Mouse (Mus musculus) left cerebral cortex, adult 11 months (tissue): ENCODE measurements at regions not wholly inside any gene's neighbourhood (a gene's known extent, or its start where the extent isn't known, plus 50 kb on each side); places are given as distances from the start of the nearest gene placed in this dataset.

Source experiments
- DNase-seq: peaks from one replicate; pipeline ENCODE4 v3.0.0; 2022; ENCODE audit warnings: low spot score

GRCm38 (mm10) chr13:101555371-101555874 lies 212.6 kb downstream of the Pik3r1 start:
- no peak for DNase-seq

DNA sequence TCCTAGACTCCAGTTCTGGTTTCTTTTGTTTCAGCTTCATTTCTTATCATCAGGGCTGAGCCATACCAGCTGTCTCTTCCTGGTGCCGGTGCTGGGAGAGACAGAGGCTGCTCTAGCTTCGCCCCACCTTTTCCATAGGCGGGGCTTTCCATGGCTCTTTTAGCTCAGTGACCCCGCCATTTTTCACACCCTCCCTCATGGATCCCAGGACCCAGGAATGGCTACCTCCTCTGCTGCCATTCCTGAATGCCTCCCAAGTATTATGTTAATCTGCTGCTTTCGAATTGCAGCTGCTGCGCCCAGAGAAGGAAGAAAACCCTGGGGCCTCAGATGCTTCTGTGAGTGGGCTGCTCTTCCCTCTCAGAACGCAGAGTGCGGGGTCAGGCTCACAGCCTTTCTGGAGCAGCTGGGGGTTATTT lies 214.9 kb downstream of the Pik3r1 start:
- DNase-seq: no peak

GRCm38 (mm10) chr13:101552451-101552850 lies 215.6 kb downstream of the Pik3r1 start:
- no peak for DNase-seq

- DNase-seq: no peak
These were observed 216.9 kb downstream of the Pik3r1 start for GRCm38 (mm10) chr13:101551068-101551467.

DNA sequence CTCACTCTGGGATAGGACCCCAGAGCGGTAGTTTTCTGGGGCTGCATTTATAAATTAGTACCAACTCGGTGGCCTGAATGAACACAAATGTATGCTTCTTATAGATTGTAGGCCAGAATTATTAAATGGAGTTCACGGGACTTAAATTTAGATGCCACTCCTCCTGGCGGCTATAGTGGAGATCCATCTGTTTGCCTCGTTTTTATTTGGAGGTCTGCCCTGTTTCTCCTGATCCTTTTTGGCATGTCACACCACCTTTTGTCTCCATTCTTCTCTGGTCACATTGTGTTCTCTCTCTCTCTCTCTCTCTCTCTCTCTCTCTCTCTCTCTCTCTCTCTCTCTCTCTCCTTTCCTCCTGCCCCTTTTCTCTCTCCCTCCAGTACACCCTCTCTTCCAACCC lies 217.5 kb downstream of the Pik3r1 start:
- no peak for DNase-seq

- peak; percentile 16 for DNase-seq
These were observed 220.1 kb downstream of the Pik3r1 start for GRCm38 (mm10) chr13:101547887-101548286.

DNA sequence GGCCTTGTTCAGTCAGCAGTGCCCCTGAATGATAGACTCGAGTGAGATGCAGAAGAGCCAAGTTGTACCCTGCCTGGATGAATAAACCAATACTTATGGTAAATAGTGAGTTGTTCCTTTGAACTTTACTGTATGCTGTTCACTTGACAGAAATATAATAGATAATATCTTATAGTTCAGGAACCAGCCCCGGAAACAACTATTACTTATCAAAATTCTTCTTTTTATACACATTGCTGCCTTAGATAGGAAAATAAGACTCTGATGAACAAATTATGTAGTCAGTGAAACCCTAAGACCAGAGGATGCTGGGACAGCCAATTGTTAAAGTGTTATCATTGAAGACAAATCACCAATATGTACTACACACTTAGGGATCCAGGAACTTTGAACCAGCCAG lies 220.7 kb downstream of the Pik3r1 start:
- no peak for DNase-seq

DNA sequence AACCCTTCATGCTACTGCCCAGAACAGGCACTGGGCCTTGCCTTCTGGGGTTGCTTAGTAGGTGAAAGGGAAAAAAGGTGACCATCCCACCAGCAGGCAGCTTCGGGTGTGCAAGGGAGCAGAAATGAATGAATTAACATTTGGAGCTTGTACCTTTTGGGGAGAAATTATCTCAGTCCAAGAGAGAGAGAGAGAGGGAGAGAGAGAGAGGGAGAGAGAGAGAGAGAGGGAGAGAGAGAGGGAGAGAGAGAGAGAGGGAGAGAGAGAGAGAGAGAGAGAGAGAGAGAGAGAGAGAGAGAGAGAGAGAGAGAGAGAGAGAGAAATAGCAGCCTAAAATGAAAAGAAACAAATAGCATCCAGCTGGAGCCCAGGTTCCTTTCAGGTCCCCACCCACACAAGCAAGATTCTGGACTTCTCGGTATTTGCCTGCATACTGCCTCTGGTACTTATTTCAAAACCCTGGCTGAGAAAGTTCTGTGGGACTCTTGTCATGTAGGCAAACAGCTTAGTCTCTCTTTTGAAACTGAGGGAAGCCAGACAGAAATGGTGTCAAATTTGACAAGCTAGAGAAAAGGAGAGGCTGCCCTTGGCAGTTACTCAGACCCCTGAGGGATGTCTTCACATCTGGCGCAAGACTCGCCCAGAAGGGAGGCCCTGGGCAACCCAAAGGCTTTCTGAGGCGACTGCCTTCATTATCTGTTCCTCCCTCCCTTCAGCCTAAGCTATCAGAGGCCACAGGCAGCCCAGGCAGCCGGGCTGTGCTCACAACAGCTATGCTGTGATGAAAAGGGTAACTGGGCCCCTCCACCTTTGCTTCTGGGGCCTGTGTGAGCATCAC lies 222.5 kb downstream of the Pik3r1 start:
- DNase-seq: no peak

- peak; percentile 70 for DNase-seq
These were observed 227.4 kb downstream of the Pik3r1 start for GRCm38 (mm10) chr13:101540391-101541191.

DNA sequence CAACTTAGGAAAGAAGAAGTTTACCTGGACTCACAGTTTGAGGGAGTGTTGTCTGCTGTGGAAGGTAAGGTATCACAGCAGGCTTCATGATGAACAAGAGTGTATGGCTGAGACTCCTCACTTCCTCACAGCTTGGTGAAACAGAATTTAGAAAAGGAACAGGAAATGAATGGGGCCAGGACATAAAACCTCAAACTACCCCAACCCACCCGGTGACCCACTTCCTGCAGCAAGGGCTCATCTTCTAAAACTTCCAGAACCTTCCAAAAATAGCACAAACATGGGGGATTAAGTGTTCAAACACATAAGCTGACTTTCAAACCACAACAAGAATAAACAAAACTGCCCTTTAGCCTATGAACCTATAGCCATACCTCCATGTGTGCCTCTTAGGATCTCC lies 229.9 kb downstream of the Pik3r1 start:
- DNase-seq: no peak

GRCm38 (mm10) chr13:101536019-101536418 lies 232.0 kb downstream of the Pik3r1 start:
- no peak for DNase-seq

DNA sequence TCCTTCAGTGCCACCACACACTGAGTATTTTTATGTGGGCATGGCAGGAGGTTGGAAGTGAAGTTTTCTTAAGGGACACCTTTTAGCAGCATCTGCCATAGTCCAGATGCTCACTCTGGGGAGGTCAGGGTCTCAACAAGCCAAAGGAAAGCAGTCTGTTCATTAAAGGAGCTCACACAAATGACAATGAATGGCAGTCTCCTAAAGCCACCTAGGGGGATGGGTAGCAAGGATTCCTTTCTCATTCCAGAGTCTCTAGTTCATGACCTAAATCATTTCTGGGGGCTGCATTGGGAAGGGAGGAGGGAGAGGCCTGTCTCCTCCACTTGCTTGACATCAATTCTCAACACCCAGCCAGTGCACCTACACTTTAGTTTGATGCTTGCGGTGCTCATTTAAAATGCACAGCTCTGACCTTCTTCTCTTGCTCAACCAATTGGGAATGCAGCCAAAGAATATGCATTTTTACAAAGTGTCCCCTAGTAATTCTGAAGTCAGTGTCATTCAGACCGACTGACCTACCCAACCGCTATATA lies 232.6 kb downstream of the Pik3r1 start:
- no peak for DNase-seq

GRCm38 (mm10) chr13:101534490-101534889 lies 233.5 kb downstream of the Pik3r1 start:
- DNase-seq: no peak

GRCm38 (mm10) chr13:101532913-101533312 lies 235.1 kb downstream of the Pik3r1 start:
- DNase-seq: no peak

GRCm38 (mm10) chr13:101527691-101528090 lies 240.3 kb downstream of the Pik3r1 start:
- DNase-seq: no peak

GRCm38 (mm10) chr13:101524781-101525180 lies 243.2 kb downstream of the Pik3r1 start:
- no peak for DNase-seq

GRCm38 (mm10) chr13:101524223-101524622 lies 243.8 kb downstream of the Pik3r1 start:
- no peak for DNase-seq

- no peak for DNase-seq
These were observed 244.5 kb downstream of the Pik3r1 start for GRCm38 (mm10) chr13:101523492-101523891.

GRCm38 (mm10) chr13:101522597-101522996 lies 245.4 kb downstream of the Pik3r1 start:
- DNase-seq: no peak

- DNase-seq: no peak
These were observed 254.7 kb downstream of the Pik3r1 start for GRCm38 (mm10) chr13:101513354-101513753.

DNA sequence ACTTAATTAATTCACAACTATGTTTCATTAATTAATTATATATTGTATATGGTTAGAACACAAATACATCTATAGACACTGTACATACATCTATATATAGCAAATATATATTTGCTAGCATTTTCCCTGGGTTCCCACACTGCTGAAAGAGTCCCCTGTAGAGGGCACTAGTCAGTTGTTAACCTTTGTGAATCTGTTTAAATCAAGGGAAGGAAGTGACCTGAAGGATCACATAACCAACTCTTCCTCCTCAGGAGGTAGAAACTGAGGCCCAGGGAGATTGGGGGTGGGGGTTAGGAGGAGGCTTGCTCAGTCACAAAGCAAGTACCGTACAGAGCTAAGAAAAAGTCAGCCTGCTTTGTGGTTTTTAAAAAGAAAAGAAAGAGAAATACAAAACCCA lies 258.1 kb downstream of the Pik3r1 start:
- DNase-seq: no peak

GRCm38 (mm10) chr13:101508331-101508730 lies 259.7 kb downstream of the Pik3r1 start:
- no peak for DNase-seq

DNA sequence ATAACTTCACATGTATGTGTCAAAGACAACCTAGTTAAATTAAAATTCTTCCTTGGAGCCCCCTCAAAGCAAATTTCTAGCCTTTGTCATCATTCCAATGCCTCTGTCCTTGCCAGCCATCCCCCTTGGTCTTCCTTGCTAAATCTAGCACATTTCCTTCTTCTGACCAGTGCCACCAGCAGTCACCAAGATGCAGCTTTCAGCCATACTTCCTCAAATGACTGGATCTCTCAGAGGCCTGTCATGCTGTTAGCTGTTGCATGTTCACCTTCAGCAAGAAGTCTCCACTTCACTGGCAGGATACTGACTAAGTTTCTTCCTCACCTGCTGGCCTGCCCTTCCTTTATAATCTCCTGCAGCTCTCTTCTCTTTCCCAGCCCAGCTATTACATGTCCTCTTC lies 261.3 kb downstream of the Pik3r1 start:
- DNase-seq: no peak
